Mouse (Mus musculus): ENCODE data around the gene Srprb. TPM values are rescaled to one million over a fixed set of nuclear protein-coding genes. Genes with fewer than 3 reads are reported as not detected.

Gene Srprb
- polyA plus RNA-seq (2017; shearing (Covaris generic)) = 47.6 TPM

GRCm38 (mm10) chr9:103201561-103202260 is at the start of gene Srprb:
Gene Srprb (minus strand): TSS chr9:103202137.

GRCm38 (mm10) chr9:103230151-103230951 is 28.4 kb upstream of the Srprb start, which contains the start of the genes Gm20425 and Trf:
Gene Gm20425 (minus strand): TSS chr9:103230307.
Gene Trf (minus strand): TSS chr9:103230444.

Other genes with a start within 250 kb of the Srprb start
- gene Slco2a1, start 213.4 kb downstream of the Srprb start, polyA plus RNA-seq (2017; shearing (Covaris generic)) = 0.72 TPM
- gene Rab6b, start 90.3 kb downstream of the Srprb start, polyA plus RNA-seq (2017; shearing (Covaris generic)) = 11.7 TPM
- gene Gm20425, start 28.2 kb upstream of the Srprb start, polyA plus RNA-seq (2017; shearing (Covaris generic)) = 4.8 TPM
- 22.0 TPM for gene Trf, start 28.3 kb upstream of the Srprb start, polyA plus RNA-seq (2017; shearing (Covaris generic))
- gene 1300017J02Rik, start 102.9 kb upstream of the Srprb start, polyA plus RNA-seq (2017; shearing (Covaris generic)) = 1.1 TPM
- 17.7 TPM for gene Topbp1, start 103.1 kb upstream of the Srprb start, polyA plus RNA-seq (2017; shearing (Covaris generic))
- 43.6 TPM for gene Cdv3, start 163.7 kb upstream of the Srprb start, polyA plus RNA-seq (2017; shearing (Covaris generic))

Data from inflammation-experienced regulatory T-cells, adult 16 weeks (primary cell).